Mouse (Mus musculus): Measurements from ENCODE around the gene Mvb12b.
"Not testable (repeated sequence)": the region's sequence is repeated elsewhere in the genome, so short reads cannot be mapped to it uniquely, and the experiment has no call there.

Gene Mvb12b

GRCm38 (mm10) chr2:33887328-33888099 is at the start of gene Mvb12b:
Gene Mvb12b, minus strand, starts transcription at chr2:33887946.
- DNase-seq (ENCODE audit: low spot score in 2 of 2): peak; percentile 36 to 54

GRCm38 (mm10) chr2:33935756-33936155 is 48.0 kb upstream of the Mvb12b start:
- DNase-seq (ENCODE audit: low spot score in 2 of 2): no peak

GRCm38 (mm10) chr2:33933606-33934510 is 46.1 kb upstream of the Mvb12b start:
- no peak for DNase-seq (ENCODE audit: low spot score in 2 of 2)

DNA sequence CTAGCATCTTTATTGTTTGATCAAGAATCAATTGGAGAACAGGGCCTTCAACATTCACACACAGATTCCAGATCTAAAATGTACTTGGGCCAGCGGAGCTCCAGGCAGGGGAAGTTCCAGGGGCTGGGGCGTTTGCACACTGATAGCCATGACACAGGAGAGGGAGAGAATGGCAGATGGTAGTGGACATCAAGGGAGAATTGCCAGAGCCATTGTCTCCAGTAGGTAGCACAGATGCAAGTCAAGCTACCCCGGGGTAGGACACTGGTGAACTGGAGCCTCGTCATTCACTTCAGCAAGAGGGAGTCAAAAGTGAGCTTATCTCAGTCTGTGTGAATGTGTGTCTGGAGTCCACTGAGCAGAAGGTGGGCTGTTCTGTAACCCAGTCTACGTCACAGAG is 43.4 kb upstream of the Mvb12b start:
- no peak for DNase-seq (ENCODE audit: low spot score in 2 of 2)

- DNase-seq (ENCODE audit: low spot score in 2 of 2): no peak
Measured at GRCm38 (mm10) chr2:33925288-33925687, 37.5 kb upstream of the Mvb12b start.

- DNase-seq (ENCODE audit: low spot score in 2 of 2): no peak
Measured at GRCm38 (mm10) chr2:33923482-33923881, 35.7 kb upstream of the Mvb12b start.

DNA sequence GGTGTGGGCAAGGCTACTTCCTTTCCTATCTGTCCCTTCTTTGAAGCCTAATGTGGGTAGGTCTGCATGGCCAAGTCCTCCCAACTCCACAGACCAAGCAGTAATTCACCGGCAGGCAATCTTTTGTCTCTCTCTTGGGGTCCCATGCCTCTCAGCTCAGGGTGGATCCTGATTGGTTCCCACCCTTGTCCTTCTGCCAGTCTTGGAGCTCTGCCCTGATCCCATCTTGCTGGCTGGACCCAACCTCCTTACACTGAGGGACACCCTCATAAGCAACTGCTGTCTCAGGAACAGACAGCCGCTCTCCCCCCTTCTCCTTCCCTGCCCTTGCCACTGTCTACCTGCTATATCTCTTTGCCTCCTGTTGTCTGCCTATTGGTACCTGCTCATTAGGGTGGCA is 34.7 kb upstream of the Mvb12b start:
- no peak for DNase-seq (ENCODE audit: low spot score in 2 of 2)

- no peak for DNase-seq (ENCODE audit: low spot score in 2 of 2)
Measured at GRCm38 (mm10) chr2:33919934-33920615, 32.3 kb upstream of the Mvb12b start.

DNA sequence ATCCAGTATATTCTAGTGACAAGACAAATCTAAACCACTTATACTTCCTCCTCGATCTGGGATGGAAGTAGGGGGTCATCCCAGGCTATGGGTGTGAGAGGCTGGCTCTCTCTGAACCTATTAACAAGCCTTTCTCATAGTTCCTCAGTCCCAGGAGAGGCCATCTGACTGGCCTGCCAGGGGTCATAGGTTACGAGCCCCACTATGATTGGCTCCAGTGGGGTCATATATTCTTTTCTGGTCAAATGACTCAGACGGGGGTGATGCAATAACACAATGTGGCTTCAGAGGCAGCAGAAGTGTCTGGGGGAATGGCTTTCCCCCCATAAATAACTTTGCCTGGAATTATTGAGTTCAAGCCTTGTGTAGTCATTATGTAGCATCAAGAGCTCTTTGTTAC is 31.1 kb upstream of the Mvb12b start:
- no peak for DNase-seq (ENCODE audit: low spot score in 2 of 2)

- peak; percentile 45 to 69 for DNase-seq (ENCODE audit: low spot score in 2 of 2)
Measured at GRCm38 (mm10) chr2:33918318-33918717, 30.6 kb upstream of the Mvb12b start.

- DNase-seq (ENCODE audit: low spot score in 2 of 2): no peak
Measured at GRCm38 (mm10) chr2:33916603-33917002, 28.9 kb upstream of the Mvb12b start.

DNA sequence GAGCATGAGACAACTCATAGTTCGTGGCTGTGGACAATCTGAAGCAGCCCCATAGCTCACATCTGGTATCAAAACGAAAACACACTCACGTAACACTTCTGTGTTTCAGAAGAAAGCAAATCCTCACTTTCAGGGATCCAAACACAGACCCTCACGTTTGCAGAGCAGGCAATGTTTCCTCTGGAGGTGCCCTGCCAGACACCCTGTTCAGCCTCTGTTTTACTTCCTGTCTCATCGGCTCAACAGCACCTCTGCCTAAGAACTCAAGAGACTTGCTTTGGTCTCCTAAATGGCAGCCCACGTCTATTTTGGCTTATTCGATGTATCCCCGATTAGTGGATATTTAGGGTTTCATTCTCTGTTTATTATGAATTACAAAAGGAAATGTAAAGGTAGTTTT is 27.3 kb upstream of the Mvb12b start:
- DNase-seq (ENCODE audit: low spot score in 2 of 2): no peak

GRCm38 (mm10) chr2:33914334-33914733 is 26.6 kb upstream of the Mvb12b start:
- DNase-seq (ENCODE audit: low spot score in 2 of 2): no peak

- DNase-seq (ENCODE audit: low spot score in 2 of 2): not testable (repeated sequence)
Measured at GRCm38 (mm10) chr2:33913598-33913997, 25.9 kb upstream of the Mvb12b start.

GRCm38 (mm10) chr2:33912741-33913140 is 25.0 kb upstream of the Mvb12b start:
- no peak for DNase-seq (ENCODE audit: low spot score in 2 of 2)

DNA sequence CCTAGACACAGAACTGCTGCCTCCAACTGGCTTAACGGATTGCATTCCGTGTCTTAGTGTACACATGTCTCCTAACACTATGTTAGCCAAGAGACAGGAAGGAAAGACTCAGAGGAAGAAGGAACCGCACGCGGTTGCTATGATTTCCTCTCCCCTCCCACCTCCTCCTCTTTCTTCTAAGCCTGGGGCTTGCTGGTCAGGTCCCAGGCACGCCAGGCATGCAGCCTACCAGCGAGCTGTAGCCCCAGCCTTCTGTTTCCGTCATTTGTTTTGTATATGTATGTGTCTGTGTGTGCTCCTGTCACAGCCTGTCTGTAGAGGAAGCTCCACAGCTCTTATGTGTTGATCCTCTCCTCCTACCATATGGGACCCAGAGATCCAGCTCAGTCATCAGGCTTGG is 20.6 kb upstream of the Mvb12b start:
- DNase-seq (ENCODE audit: low spot score in 2 of 2): no peak

DNA sequence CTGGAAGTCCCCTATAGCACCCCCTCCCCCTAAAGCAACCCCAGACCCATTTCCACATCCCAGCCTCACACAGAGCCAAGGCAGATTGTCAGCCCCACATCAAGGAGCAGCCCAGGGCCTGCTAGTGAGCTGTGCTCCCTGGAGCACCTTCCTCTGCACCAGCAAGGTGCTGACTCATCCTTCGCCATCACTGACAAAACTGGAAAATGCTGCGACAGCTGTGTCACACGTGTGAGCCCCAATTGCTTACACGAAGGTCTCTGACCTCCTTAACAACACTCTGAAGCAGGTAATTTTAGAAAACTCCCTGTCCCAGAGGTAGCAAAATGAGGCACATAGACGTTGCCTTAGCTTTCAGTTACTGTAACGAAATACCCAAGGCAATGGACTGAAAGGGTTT is 19.4 kb upstream of the Mvb12b start:
- DNase-seq (ENCODE audit: low spot score in 2 of 2): no peak

DNA sequence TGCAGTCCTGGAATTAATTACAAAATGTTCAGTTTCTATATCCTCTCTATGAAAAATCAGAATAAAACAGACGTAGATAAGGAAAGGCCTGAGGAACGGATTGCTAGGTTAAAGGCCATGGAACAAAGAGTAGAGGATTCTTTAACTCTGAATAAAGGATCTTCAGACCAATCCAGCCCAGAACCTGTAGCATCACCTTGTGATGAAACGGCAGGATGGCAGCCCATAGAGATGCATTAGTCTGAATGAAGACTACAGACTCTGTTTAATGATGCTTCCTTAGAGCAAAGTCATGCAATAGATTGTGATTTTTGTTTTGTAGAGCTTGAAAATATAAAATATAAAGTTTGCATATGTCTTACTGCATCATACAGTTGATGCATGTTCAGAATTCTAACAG is 8.1 kb upstream of the Mvb12b start:
- DNase-seq (ENCODE audit: low spot score in 2 of 2): no peak

GRCm38 (mm10) chr2:33893151-33893550 is 5.4 kb upstream of the Mvb12b start:
- no peak for DNase-seq (ENCODE audit: low spot score in 2 of 2)

GRCm38 (mm10) chr2:33892354-33892753 is 4.6 kb upstream of the Mvb12b start:
- no peak for DNase-seq (ENCODE audit: low spot score in 2 of 2)

DNA sequence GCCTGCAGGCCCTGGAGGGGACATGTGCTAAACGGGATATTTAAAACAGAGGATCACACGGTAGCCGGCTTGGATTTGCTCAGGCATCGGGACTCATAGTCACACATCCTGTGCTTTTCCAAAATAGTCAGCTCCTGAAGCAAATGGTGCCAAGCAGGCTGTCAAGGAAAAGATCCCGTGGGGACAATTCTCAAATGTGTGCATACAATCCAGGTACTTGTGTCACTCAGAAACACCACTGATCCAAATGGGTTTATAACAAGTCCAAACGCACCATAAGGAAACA is 297 bp upstream of the Mvb12b start:
- no peak for DNase-seq (ENCODE audit: low spot score in 2 of 2)
